Mouse (Mus musculus): ENCODE measurements around the gene Fam71f1.

DNA sequence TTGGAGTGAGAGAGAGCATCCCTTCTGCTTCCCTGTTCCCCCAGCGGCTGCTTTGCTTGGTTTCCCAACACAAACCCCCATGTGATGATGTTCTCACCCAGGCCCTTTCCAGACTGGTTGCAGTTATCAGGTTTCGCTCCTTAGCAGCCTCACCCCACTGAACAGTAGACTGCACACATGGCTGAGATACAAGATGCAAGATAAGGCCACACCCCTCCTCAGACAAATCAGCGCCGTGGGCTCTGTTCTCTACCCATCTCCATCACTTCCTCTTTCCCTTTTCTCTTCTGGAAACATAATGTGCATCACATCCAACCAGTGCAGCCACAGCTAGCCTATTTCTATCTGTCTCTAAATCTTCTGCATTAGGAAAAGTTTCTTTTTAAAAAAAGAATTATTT lies 10.6 kb downstream of the Fam71f1 start:
- TF ChIP-seq POLR2A (IDR thresholded peaks at IDR 0.05; ENCODE audit: borderline replicate concordance, extremely low read depth, insufficient read depth, insufficient read length, poor library complexity, severe bottlenecking) (no peak), CTCF (IDR thresholded peaks at IDR 0.05; ENCODE audit: borderline replicate concordance, extremely low read depth, insufficient read depth, insufficient read length) (no peak)
